Mouse (Mus musculus) heart, embryonic 12.5 days (tissue): ENCODE results near the gene Pbld1. TPM values are rescaled to one million over a fixed set of nuclear protein-coding genes. Genes with fewer than 3 reads are reported as not detected.

Source experiments
- ATAC-seq: fragments of 200-750 bp; cut with Nextera tagmentation; 2 replicates; pipeline ENCODE4 v1.8.0; 2017; ENCODE audit warnings: moderate TSS enrichment, moderate library complexity; ENCODE audit not compliant: insufficient number of reproducible peaks, low FRiP score
- H3K27ac ChIP-seq: fragments of 300-500 bp; sonication (generic); 2 replicates; pipeline ENCODE4 v1.5.1; 2016; ENCODE audit warnings: mild to moderate bottlenecking, moderate library complexity; ENCODE audit not compliant: poor library complexity, severe bottlenecking
- H3K27me3 ChIP-seq: fragments of 300-500 bp; sonication (generic); replicated peaks from 2 replicates; pipeline ENCODE4 v1.6.1; 2016; ENCODE audit warnings: mild to moderate bottlenecking, moderate library complexity
- H3K36me3 ChIP-seq: fragments of 300-500 bp; sonication (generic); 2 replicates; pipeline ENCODE4 v1.6.1; 2016; ENCODE audit warnings: mild to moderate bottlenecking, moderate library complexity
- H3K4me1 ChIP-seq: fragments of 300-500 bp; sonication (generic); replicated peaks from 2 replicates; pipeline ENCODE4 v1.6.1; 2016; ENCODE audit warnings: mild to moderate bottlenecking
- H3K4me2 ChIP-seq: fragments of 300-500 bp; sonication (generic); 2 replicates; pipeline ENCODE4 v1.6.1; 2016; ENCODE audit warnings: mild to moderate bottlenecking, moderate library complexity
- H3K4me3 ChIP-seq: fragments of 300-500 bp; sonication (generic); 2 replicates; pipeline ENCODE4 v1.5.1; 2016; ENCODE audit warnings: mild to moderate bottlenecking
- H3K9ac ChIP-seq: fragments of 300-500 bp; sonication (generic); 2 replicates; pipeline ENCODE4 v1.6.1; 2016; ENCODE audit warnings: mild to moderate bottlenecking, moderate library complexity
- H3K9me3 ChIP-seq: fragments of 300-500 bp; sonication (generic); replicated peaks from 2 replicates; pipeline ENCODE4 v1.6.1; 2016; ENCODE audit warnings: mild to moderate bottlenecking, moderate library complexity
- WGBS: fragments of 180-500 bp; shearing (Covaris S2); methylation state at CpG from one replicate; pipeline ENCODE4 v1.1.7; 2016; 5-methylcytosine and 5-hydroxymethylcytosine counted together
- polyA plus RNA-seq: library from polyadenylated mRNA; unstranded; fragments of >200 nt; fragmentation: Nextera tagmentation; extraction: Ambion mirVana; gene quantifications from 2 replicates; pipeline ENCODE4 v1.2.1, GENCODE M21; 2016

Pbld1 gene
- polyA plus RNA-seq, 1 experiment from 2014 or later = 0.87 TPM

GRCm38 (mm10) chr10:63062696-63063095 is 2.7 kb downstream of the Pbld1 start:
- WGBS = 88% methylated on average over 5 of the region's 5 CpGs
- ATAC-seq = no peak
- Histone ChIP-seq H3K4me3 (no peak overlapping the region), H3K4me1 (no peaks in the 10 kb centered on the region), H3K27me3 (peaks cover 9% of the 10 kb centered on the region; the same call in 1 of the 2 replicates), H3K36me3 (no peaks in the 10 kb centered on the region), H3K9ac (no peak overlapping the region), H3K9me3 (no peaks in the 10 kb centered on the region), H3K27ac (no peak overlapping the region), H3K4me2 (no peak overlapping the region)

GRCm38 (mm10) chr10:63063365-63063764 is 3.4 kb downstream of the Pbld1 start:
- no peak overlapping the region for H3K9ac ChIP-seq
- no peaks in the 10 kb centered on the region for H3K9me3 ChIP-seq
- H3K4me2 ChIP-seq = no peak overlapping the region
- no peak overlapping the region for H3K4me3 ChIP-seq
- H3K27ac ChIP-seq = no peak overlapping the region
- no peaks in the 10 kb centered on the region for H3K4me1 ChIP-seq
- H3K27me3 ChIP-seq = peaks cover 6% of the 10 kb centered on the region; the same call in 1 of the 2 replicates
- WGBS = 73% methylated on average over 7 of the region's 7 CpGs
- ATAC-seq = no peak
- H3K36me3 ChIP-seq = no peaks in the 10 kb centered on the region

DNA sequence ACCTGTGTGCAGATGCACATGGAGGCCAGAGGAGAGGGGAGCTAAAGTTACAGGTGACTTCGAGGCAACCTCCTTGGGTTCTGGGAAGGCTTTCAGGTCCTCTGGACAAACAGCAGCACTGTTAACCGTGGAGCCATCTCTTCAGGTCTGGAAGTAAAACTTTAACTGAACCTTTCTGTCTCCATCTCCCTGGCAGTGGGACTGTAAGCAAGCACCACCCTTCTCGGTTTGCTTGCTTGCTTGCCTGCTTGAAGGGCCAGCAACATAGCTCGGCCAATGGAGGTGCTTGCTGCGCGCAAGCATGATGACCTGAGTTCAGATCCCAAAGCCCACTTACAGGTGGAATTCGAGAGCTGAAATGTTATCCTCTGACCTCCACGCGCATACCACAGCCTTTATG is 4.6 kb downstream of the Pbld1 start:
- 78% methylated on average over 9 of the region's 9 CpGs for WGBS
- no peak overlapping the region for H3K9ac ChIP-seq
- no peaks in the 10 kb centered on the region for H3K4me1 ChIP-seq
- no peaks in the 10 kb centered on the region for H3K36me3 ChIP-seq
- H3K4me2 ChIP-seq = no peak overlapping the region
- no peak overlapping the region for H3K27ac ChIP-seq
- H3K9me3 ChIP-seq = no peaks in the 10 kb centered on the region
- ATAC-seq = no peak
- no peak overlapping the region for H3K4me3 ChIP-seq
- no peaks in the 10 kb centered on the region for H3K27me3 ChIP-seq

GRCm38 (mm10) chr10:63065561-63065960 is 5.6 kb downstream of the Pbld1 start:
- ATAC-seq = no peak

DNA sequence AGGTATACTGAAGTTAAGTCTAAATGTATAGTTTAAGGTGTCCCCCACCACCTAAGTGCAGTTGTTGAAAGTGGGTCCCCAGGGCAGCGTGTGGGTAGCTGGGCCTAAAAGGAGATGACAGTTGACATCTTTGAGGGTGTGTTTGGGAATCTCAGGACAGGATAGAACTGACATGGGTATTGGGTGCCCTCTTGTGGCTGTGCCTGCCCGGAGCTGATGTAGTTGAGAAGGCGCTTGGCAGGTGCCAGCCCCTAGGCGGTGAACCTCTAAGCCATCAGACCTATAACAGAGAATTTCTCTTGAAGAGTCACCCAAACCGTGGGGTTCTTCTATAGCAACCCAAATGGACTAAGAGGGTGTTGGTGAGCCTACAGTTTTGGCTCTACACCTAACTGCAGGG is 6.0 kb downstream of the Pbld1 start:
- WGBS = 7% methylated on average over 5 of the region's 5 CpGs
- H3K9ac ChIP-seq = no peak overlapping the region
- ATAC-seq = peak; percentile 53; the same call in 1 of the 2 replicates
- H3K27ac ChIP-seq = no peak overlapping the region
- H3K4me2 ChIP-seq = no peak overlapping the region
- no peak overlapping the region for H3K4me3 ChIP-seq
- H3K27me3 ChIP-seq = no peaks in the 10 kb centered on the region
- no peaks in the 10 kb centered on the region for H3K36me3 ChIP-seq
- no peaks in the 10 kb centered on the region for H3K4me1 ChIP-seq
- H3K9me3 ChIP-seq = no peaks in the 10 kb centered on the region

More at GRCm38 (mm10) chr10:63065561-63065960, 5.6 kb downstream of the Pbld1 start:
- Histone ChIP-seq H3K4me3 (no peak overlapping the region), H3K9me3 (no peaks in the 10 kb centered on the region), H3K4me2 (no peak overlapping the region), H3K27ac (no peak overlapping the region), H3K4me1 (no peaks in the 10 kb centered on the region), H3K36me3 (no peaks in the 10 kb centered on the region), H3K27me3 (no peaks in the 10 kb centered on the region), H3K9ac (no peak overlapping the region)
- 61% methylated on average over 8 of the region's 8 CpGs for WGBS

GRCm38 (mm10) chr10:63086304-63086703 is 26.3 kb downstream of the Pbld1 start:
- Histone ChIP-seq H3K4me1 (0 out of 2 replicates have a peak, but pooled peaks cover 9% of the 10 kb centered on the region), H3K27me3 (peaks cover 13% of the 10 kb centered on the region; the same call in 1 of the 2 replicates), H3K4me2 (no peak overlapping the region), H3K27ac (no peak overlapping the region), H3K36me3 (no peaks in the 10 kb centered on the region), H3K4me3 (no peak overlapping the region), H3K9me3 (no peaks in the 10 kb centered on the region), H3K9ac (no peak overlapping the region)
- ATAC-seq = no peak
- 71% methylated on average over 10 of the region's 10 CpGs for WGBS

- ATAC-seq = no peak
- 46% methylated on average over 8 of the region's 8 CpGs for WGBS
- H3K9ac ChIP-seq = peak overlapping the region; percentile 26
These were observed 29.3 kb downstream of the Pbld1 start for GRCm38 (mm10) chr10:63089103-63089757.

DNA sequence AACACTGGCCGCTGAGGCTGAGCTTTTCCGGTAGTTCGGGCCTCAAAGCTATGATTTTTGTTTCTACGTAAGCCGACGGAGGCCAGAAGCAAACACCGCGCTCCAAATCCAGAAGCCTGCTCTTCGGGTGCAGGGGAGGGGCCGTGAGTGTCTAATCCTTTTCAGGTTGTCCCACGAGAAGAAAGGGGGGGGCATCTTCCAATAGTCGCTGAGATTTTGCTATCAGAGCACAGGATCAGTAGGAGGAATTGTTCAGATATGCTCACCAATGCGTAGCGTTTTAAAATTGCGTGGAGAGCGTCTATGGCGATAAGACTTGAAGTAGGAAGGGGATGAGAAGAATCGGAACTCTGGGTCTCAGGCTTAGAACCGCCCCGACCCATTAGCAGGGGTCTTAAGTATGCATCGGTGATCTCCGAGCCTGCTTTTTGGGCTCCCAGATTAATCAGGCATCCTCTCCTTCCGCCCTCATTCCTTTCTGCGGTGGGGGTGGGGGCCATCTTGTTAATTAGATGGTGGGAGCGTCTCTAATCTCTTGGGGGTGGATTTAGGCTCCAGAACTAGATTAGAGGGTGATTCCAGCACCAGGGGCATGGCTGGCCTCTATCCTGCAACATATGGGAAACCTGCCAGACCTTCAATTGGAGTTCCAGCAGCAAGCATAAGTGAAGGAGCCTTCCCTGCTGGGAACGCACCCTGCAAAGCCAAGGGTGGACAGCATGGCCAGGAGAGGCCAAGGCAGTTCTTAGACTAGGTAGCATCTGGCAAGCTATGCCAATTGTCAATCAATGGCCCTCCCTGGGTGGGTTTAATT is 30.0 kb downstream of the Pbld1 start:
- Histone ChIP-seq H3K9ac (peak overlapping the region; percentile 26), H3K27ac (no peak overlapping the region)
- 6% methylated on average over 26 of the region's 26 CpGs for WGBS

More at GRCm38 (mm10) chr10:63089103-63089757, 29.3 kb downstream of the Pbld1 start:
- no peaks in the 10 kb centered on the region for H3K36me3 ChIP-seq
- H3K27ac ChIP-seq = no peak overlapping the region
- peaks cover 13% of the 10 kb centered on the region for H3K4me1 ChIP-seq
- peaks cover 19% of the 10 kb centered on the region for H3K27me3 ChIP-seq
- peak overlapping the region; percentile 43 for H3K4me3 ChIP-seq
- H3K4me2 ChIP-seq = peak overlapping the region; percentile 66
- H3K9me3 ChIP-seq = no peaks in the 10 kb centered on the region

DNA sequence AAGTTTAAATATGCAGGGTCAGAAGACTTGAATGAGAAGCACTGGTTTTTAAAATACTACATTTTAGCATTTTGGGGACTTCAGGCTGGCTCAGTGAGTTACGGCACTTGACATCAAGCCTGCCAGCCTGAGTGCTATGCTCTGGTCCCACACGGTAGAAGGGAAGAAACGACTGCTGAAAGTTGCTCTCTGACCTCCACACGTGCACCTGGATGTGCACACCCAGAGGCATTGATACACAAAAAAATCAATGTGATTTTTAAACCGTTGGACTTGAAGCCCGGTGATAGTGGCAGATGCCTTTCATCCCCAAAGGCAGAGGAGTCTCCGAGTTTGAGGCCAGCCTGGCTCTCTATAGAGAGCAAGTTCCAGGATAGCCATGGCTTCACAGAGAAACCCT is 32.0 kb downstream of the Pbld1 start:
- Histone ChIP-seq H3K4me3 (no peak overlapping the region), H3K27ac (no peak overlapping the region), H3K4me2 (no peak overlapping the region), H3K36me3 (no peaks in the 10 kb centered on the region), H3K9ac (no peak overlapping the region), H3K9me3 (no peaks in the 10 kb centered on the region), H3K27me3 (peaks cover 31% of the 10 kb centered on the region), H3K4me1 (peaks cover 13% of the 10 kb centered on the region)
- ATAC-seq = no peak
- WGBS = 73% methylated on average over 7 of the region's 7 CpGs

More for the DNA sequence above, 30.0 kb downstream of the Pbld1 start:
- Histone ChIP-seq H3K27me3 (peaks cover 21% of the 10 kb centered on the region), H3K9me3 (no peaks in the 10 kb centered on the region), H3K4me1 (peaks cover 13% of the 10 kb centered on the region), H3K4me3 (peak overlapping the region; percentile 43), H3K4me2 (peak overlapping the region; percentile 66), H3K36me3 (no peaks in the 10 kb centered on the region)
- no peak for ATAC-seq

- H3K27me3 ChIP-seq = peaks cover 41% of the 10 kb centered on the region
These were observed 32.9 kb downstream of the Pbld1 start for GRCm38 (mm10) chr10:63092616-63093550.

More at GRCm38 (mm10) chr10:63092616-63093550, 32.9 kb downstream of the Pbld1 start:
- ATAC-seq = no peak
- H3K9ac ChIP-seq = no peak overlapping the region
- no peak overlapping the region for H3K27ac ChIP-seq
- H3K4me2 ChIP-seq = no peak overlapping the region
- WGBS = 71% methylated on average over 10 of the region's 10 CpGs
- no peaks in the 10 kb centered on the region for H3K9me3 ChIP-seq
- H3K4me1 ChIP-seq = peaks cover 13% of the 10 kb centered on the region
- H3K36me3 ChIP-seq = no peaks in the 10 kb centered on the region
- no peak overlapping the region for H3K4me3 ChIP-seq
